Mouse (Mus musculus): ENCODE data around the gene Brca2. TPM values are rescaled to one million over a fixed set of nuclear protein-coding genes. Genes with fewer than 3 reads are reported as not detected.

Brca2 gene
- polyA plus RNA-seq, 1 experiment = 7.5 TPM

DNA sequence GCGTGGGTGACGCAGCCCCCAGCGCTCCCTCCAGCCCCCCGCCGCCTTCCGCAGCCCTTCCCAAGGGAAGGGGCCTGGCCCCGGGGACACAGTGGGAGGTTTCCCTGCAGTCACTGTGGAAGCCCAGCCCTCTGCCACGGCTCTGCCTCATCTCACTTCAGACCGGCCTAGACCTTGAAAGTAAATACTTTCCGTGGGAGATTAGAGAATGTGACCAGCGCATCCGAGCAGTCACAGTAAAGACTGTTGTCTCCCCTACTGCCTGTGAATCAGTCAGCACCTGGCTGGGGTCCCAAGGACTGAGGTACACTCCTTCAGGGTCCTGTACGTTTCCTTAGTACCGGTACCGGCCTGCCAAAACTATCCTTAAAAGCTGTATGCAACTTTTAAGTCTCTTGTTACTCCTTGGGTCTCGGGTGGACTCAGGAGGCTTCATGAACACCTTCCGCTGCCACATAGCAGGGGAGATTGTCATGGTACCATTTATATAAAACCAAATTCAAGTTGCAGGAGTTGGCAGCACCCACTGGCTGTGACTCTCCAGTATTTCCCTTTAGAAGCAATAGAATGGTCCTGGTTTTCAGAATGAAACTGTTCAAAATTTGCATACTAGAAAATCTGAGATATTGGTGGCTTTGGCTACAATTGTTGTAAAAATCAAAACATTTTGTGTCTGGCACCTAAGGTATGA, 72.4 kb downstream of the Brca2 start:
- Histone ChIP-seq H3K4me3 (ENCODE audit: insufficient read depth, low read length) (peak overlapping the region; percentile 84), H3K4me1 (ENCODE audit: control insufficient read depth, insufficient read depth, low read length) (peaks cover 31% of the 10 kb centered on the region), H3K27ac (ENCODE audit: insufficient read depth, low read depth, low read length) (peak overlapping the region; percentile 88)
- no peak for TF ChIP-seq POLR2A (IDR thresholded peaks at IDR 0.05; ENCODE audit: borderline replicate concordance, low read depth, low read length)
- 0 out of 2 replicates have a peak, but pooled peaks have one; percentile 20 for TF ChIP-seq CTCF (IDR thresholded peaks at IDR 0.05; ENCODE audit: low read depth, low read length)

DNA sequence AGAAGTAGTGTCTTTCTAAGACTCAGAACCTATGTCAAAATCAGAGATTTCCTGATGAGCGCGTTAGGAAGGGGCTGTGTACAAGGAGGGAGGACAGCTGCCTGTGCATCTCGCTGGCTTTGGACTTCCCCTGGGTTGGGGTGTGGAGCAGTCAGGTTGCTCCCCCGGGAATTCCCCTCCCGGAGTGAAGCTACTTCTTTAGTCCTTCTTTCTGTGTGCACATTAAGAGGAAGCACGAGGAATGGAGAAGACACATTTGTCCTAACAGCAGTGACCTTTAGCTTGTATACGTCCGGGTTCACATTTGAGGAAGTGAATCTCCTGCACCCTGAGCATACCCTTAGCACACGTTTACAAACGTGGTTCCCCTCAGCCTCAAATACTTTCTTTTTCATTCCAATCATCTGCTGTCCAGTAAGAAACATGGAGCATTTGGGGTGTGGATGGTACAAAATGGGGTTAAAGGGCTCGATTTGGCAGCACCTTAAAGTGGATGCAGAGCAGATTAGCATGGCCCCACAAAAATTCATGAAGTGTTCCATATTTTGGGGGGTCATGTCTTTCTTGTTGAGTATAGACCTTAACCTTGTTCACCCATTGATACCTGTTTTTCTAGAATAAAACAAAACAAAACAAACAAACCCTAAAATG, 73.1 kb downstream of the Brca2 start:
- H3K4me3 ChIP-seq (ENCODE audit: insufficient read depth, low read length) = peak overlapping the region; percentile 84
- TF ChIP-seq CTCF (IDR thresholded peaks at IDR 0.05; ENCODE audit: low read depth, low read length) (no peak), POLR2A (IDR thresholded peaks at IDR 0.05; ENCODE audit: borderline replicate concordance, low read depth, low read length) (no peak)
- peak overlapping the region; percentile 88 for H3K27ac ChIP-seq (ENCODE audit: insufficient read depth, low read depth, low read length)
- H3K4me1 ChIP-seq (ENCODE audit: control insufficient read depth, insufficient read depth, low read length) = peaks cover 38% of the 10 kb centered on the region

DNA sequence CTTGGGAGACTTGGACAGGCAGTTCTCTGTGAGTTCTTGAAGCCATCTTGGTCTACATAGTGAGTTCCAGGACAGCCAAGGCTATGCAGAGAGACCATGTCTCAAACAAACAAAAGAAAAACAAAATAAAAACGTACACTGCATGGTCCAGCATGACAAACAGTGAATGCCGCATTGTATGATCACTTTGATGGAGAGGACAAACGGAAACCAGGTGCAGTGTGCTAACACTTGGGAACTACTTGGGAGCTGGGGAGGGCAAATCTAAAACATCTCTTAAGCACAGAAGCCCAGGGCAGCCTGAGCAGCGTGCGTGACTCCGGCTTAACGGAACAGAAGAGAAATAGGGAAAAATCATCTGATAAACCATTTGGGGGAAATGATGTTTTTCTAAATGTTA, 74.7 kb downstream of the Brca2 start, which contains the start of gene N4bp2l1:
N4bp2l1 (minus strand) TSS at position 101 of the 400 bp plus-strand sequence.
- TF ChIP-seq POLR2A (IDR thresholded peaks at IDR 0.05; ENCODE audit: borderline replicate concordance, low read depth, low read length) (no peak), CTCF (IDR thresholded peaks at IDR 0.05; ENCODE audit: low read depth, low read length) (no peak)
- peaks cover 34% of the 10 kb centered on the region for H3K4me1 ChIP-seq (ENCODE audit: control insufficient read depth, insufficient read depth, low read length)
- H3K27ac ChIP-seq (ENCODE audit: insufficient read depth, low read depth, low read length) = peak within 1 kb of the TSS; percentile 39
- H3K4me3 ChIP-seq (ENCODE audit: insufficient read depth, low read length) = no peak within 1 kb of the TSS

DNA sequence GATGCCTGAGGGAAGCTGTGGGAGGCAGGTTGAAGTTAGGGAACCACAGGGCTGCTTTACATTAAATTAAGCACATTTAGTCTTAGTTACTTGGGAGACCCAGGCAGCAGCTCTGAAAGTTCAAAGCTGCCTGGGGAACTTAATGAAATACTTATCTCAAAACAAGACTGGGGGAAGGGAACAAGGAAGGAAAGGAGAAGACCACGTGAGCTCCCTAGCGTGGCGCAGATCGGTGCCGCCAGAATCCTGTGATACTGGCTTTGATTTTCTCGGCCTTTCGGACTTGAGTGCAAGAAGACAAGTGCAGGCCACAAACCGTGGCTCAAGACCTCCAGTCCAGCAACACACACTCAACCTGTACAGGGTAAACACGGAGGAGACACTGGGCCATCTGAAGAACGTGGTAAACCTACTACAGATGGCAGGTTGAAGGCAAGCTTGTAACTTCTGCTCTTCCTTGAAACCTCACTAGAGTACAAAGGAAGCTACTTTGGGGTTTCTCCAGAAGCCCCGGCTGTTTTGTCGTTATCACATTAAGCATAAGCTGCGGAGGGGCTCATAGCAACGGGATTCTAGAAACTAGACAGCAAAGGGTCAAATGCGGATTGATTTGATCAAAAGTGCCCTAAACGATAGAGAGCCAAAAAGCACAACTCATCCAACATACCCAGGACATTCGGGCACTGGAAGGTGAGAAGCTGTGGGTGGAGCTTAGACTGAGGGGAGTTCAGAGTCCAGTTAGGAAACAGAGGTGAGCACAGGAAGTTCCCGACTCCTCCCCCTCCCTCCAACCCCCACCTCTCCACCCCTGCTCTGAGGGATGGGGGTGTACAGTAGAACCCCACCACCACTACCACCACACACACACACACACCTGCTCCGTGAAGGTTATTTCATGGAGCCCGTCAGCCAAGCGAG, 76.0 kb downstream of the Brca2 start:
- no peak for TF ChIP-seq POLR2A (IDR thresholded peaks at IDR 0.05; ENCODE audit: borderline replicate concordance, low read depth, low read length)
- no peak for TF ChIP-seq CTCF (IDR thresholded peaks at IDR 0.05; ENCODE audit: low read depth, low read length)
- Histone ChIP-seq H3K27ac (ENCODE audit: insufficient read depth, low read depth, low read length) (peak overlapping the region; percentile 38), H3K4me3 (ENCODE audit: insufficient read depth, low read length) (peak overlapping the region; percentile 32; the same call in 1 of the 2 replicates), H3K4me1 (ENCODE audit: control insufficient read depth, insufficient read depth, low read length) (peaks cover 32% of the 10 kb centered on the region)

DNA sequence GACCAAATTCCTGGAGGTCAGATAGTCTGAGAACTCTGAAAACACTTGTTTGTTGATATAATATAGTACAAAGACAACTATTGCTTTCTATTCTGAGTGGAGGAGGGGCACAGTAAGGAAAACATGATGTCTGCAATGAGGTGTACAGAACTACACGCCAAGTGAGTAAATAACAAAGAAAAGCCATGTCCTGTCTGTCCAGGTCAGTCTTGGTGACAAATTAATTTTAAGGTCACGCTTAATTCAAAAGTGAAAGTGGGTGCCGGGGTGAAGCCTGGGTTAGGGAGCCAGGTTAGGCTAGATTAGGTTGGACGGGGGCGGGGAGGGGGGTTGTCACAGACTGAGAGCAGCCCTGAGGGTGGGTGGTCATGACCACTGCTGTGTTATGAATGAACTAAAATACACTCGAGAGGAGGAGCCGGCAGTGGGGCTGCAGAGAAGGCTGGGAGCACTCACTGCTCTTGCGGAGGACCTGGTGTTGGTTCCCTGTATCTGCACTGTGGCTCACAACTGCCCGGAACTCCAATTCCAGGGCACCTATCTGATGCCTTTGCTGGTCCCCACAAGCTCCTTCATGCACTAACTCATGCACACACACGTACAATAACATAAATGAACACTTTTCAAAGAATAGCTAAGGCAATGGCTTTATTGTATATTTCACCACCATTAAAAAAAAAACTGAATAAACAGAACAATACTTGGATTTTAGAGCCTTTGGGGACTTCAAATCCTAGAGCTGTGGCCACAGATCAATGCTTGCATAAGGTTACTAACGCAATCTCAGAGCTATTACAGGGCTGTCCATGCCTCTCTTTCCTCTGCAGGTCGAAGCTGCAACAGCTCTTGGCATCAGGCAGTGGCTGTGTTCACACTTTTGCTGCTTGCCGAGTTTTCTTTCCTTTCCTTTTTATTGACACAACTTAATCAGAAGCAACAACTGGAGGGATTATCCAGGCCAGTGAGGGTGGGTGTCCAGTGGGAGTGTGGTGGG, 77.2 kb downstream of the Brca2 start:
- TF ChIP-seq CTCF (IDR thresholded peaks at IDR 0.05; ENCODE audit: low read depth, low read length) (no peak), POLR2A (IDR thresholded peaks at IDR 0.05; ENCODE audit: borderline replicate concordance, low read depth, low read length) (no peak)
- Histone ChIP-seq H3K4me1 (ENCODE audit: control insufficient read depth, insufficient read depth, low read length) (peaks cover 32% of the 10 kb centered on the region), H3K4me3 (ENCODE audit: insufficient read depth, low read length) (peak overlapping the region; percentile 49), H3K27ac (ENCODE audit: insufficient read depth, low read depth, low read length) (no peak overlapping the region)

DNA sequence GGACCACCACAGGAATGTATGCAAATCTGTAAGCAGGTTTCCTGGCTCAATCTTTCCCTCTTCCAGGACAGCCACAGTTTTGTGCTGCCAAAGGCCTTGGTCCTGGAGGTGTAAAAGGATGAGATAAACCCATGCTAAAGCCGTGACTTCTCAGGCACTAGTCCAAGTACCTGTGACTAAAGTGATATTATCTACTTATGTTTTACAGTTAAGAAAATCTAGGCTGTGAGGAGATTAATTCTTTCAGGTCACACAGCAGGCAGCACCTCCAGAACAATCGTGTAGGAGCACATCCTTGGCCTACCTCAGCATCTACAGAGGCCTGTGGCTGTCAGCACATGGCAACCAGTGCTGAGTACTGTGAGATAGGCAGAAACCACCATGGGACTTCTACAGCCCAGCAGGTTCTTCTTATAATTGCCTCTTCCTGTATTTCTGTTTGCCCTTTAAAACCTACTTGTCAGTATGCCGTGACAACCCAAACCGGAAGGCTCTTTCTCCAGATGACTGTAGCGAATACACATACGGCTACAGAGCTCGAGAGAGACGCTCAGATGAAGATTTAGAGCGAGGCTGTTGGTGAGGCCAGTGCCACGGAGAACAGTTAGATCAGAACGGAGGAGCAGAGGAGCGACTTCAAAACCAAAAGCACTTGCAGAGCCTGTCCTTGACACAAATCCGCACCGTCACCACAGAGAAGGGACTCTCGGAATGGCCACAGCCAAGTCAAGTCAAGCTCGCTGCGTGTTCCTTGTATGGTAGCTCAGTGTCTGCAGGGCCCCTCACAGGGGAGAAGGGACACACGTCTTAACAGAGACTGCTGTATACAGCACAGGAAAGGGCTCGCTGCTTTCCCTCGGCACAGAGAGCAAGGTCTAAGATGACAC, 78.4 kb downstream of the Brca2 start:
- Histone ChIP-seq H3K4me3 (ENCODE audit: insufficient read depth, low read length) (no peak overlapping the region), H3K27ac (ENCODE audit: insufficient read depth, low read depth, low read length) (no peak overlapping the region), H3K4me1 (ENCODE audit: control insufficient read depth, insufficient read depth, low read length) (peaks cover 30% of the 10 kb centered on the region)
- TF ChIP-seq CTCF (IDR thresholded peaks at IDR 0.05; ENCODE audit: low read depth, low read length) (no peak), POLR2A (IDR thresholded peaks at IDR 0.05; ENCODE audit: borderline replicate concordance, low read depth, low read length) (no peak)

DNA sequence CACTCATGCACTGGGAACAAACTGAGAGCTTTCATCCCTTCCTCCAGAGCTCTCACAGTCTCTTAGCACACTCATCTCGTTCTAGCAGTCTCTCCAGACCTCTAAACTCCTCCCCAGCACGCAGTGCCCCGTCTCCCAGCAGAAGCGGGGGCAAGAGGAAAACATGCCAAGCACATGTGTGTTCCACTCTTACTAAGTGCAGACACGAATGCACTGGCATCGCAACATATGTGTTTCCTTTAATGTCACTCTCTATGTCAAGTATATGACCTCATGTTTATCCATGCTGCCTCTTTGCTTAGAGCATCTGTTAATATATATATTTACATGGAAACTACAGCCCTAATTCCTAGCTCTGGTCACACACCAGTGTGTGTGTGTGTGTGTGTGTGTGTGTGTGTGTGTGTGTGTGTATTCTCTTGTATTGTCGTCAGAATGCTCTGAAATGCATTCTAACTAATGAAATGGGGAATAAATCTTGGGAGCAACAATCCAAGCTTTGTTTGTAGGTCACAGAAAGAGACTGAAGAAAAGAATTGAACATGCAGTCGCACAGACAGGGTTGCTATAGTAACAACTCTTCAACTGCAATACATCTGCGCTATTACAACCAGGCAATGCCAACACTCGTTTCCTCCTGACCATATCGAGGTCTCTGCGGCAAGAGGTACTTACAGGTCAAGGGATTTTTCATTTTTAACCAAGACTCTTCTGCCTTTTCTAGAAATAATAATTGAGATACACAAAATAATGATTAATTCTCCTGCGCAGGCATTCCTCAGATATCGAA, 79.2 kb downstream of the Brca2 start:
- peaks cover 23% of the 10 kb centered on the region for H3K4me1 ChIP-seq (ENCODE audit: control insufficient read depth, insufficient read depth, low read length)
- no peak overlapping the region for H3K27ac ChIP-seq (ENCODE audit: insufficient read depth, low read depth, low read length)
- TF ChIP-seq CTCF (IDR thresholded peaks at IDR 0.05; ENCODE audit: low read depth, low read length) (no peak), POLR2A (IDR thresholded peaks at IDR 0.05; ENCODE audit: borderline replicate concordance, low read depth, low read length) (no peak)
- H3K4me3 ChIP-seq (ENCODE audit: insufficient read depth, low read length) = no peak overlapping the region
